Mouse (Mus musculus) layer of hippocampus, postnatal 14 days (tissue): ENCODE measurements around the gene Usp47. TPM values are rescaled to one million over a fixed set of nuclear protein-coding genes. Genes with fewer than 3 reads are reported as not detected.

Experiments
- DNase-seq, 2 experiments: peaks; one replicate each; pipeline ENCODE4 v3.0.0; 2021 to 2022; ENCODE audit warnings: low spot score in 2 of 2, mixed read lengths in 1 of 2
- total RNA-seq, 2 experiments: library from RNA; stranded (reverse); gene quantifications; 2 replicates each; pipeline ENCODE4 v1.2.3; 2021

Gene Usp47
- total RNA-seq, 2 experiments from 2014 or later = 64.3 to 66.0 TPM

DNA sequence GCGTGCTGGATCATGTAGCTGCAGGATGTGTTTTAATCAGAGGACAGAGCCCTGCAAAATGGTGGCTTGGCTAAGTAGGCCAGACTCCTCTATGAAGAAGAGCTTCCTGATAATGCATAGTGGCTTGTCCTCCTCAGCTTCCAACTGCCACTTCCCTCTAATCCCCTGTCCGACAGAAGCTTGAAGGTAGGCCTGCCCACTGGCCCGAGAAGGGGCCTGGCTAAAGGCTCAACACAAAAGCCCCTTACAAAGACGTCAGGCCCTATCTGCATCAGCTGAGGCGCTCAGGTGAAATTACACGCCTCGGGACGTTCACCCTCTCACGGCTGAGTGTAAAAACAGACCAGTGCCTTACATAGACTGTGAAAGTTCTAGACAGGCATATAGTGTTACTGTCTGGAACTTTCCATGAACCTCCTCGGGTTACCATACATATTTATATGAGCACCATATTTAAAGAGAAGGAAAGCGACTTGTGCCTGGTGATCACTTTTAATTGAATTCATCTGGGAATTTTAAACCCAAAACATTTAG lies 121.4 kb downstream of the Usp47 start:
- DNase-seq = no peak

DNA sequence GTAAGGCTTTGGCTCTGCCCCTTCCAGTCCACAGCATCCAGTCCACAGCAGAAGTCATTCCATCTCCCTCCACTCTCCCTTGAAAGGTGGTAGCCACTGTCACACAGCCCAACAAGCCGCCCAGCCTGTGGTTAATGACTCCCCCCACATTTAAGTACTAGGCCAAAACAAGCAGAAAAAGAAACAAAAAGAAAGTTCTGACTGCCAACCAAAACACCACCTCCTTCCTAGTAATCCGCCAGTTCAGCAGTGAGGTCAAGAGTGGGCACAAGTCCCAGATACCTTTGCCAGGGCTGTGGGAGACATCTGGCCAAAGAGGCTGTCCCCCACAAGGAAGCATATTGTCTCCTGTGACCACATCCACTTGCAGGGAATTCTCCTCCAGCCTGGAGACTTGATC lies 124.7 kb downstream of the Usp47 start:
- no peak for DNase-seq

DNA sequence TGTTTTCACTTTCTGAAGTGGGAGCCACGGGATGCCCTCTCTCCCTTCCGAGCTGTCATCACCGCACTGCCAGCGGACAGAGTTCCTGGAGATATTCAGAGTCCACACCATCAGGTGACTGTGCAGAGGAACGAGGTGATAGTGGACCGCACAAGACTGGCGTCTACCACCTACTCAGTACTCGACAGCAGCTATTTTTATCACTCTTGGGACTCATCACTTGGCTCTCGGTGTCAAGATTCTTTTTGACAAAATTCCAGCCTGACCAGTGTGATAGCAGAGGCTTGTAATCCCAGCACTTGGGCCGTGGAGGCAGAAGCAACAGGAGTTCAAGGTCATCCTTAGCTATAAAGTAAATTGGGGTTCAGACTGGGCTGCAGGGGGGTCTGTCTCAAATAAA lies 125.8 kb downstream of the Usp47 start:
- DNase-seq = no peak

DNA sequence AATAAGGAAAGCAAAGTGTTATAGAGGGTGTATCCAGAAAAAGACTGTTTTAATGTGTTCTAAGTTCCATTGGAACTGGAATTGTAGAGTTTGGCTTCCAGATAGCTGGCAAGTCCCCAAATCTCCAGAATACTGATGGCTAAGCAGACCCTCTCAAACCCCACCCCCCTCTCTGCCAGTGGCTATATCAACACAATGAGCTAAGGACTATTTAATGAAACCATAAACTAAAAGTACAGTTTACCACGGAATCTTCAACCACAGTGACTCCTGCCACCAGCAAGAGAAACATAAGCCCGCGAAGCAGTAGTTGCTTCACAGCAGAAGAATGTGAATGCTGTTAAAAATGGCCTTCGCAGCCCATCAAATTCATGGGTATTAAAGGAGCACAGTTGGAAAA lies 131.1 kb downstream of the Usp47 start:
- no peak for DNase-seq

DNA sequence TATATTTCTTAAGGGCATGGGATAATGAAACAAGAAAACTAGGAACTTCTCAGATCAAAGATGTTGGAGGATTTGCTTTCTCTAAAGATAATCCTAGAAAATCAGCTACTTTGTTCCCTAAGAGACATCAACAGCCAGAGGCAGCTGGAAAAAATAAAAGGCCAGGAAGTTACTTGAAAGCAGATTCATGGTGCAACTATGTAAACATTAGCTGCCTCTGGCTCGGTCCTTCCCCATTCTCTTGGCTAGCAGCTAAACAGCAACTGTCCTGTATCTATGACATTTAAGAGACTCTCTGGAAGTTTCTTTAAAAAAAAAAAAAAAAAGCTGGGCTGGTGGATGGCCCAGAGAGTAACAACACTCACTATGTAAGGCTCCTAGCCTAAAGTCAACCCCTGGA lies 131.9 kb downstream of the Usp47 start:
- no peak for DNase-seq

DNA sequence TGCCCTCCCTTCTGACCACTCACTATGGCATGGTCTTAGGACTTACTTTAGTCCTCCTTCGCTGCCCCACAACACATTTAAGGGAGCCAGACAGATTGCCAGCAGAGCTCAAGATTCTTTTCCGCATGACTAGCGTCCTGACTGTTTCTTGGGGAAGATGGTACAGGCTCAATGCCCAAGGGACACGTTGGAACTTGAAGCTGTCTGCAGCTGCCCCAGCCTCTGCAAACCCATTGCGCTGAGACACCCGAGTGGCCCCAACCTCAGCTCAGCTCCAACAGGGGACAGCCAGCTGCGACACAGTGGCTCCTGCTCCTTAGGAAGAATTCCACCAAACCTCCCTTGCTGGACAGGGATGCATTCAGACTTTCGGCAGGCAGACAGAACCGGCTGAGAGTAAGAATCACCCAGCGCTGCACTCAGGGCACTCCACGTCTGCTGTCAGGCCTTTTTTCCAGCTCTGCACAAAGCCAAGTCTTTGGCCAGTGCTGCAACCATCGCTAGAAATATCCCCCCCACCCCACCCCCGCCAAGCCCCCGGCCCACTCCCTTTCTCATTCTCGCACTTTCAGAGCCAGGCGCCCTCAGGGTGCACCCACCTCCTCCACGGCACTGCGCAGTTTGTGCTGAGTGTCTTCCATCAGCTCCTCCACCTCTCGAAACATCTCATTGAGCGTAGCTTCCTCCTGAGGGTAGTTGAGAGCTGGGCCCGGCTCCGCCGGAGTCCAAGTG lies 134.4 kb downstream of the Usp47 start:
- DNase-seq = no peak

DNA sequence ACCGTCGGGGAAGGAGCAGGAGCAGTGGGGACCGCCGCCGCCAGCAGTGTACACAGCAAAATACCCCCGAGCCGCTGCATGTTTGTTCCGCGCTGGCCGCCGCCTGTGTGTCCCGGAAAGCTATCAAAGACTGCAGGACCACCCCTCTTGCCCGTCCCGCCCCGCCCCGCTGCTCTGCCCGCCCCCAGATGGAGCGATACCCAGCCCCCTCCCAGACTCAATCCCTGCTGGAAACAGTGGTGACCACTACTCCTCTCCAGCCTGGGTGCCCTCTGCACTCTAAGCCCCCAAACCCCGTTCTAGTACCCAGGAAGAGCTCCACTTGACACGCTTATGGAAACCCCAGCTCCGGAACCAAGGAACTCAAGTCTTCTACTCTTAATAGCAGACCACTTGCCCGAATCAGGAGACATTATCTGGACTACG lies 135.0 kb downstream of the Usp47 start:
- DNase-seq = no peak

DNA sequence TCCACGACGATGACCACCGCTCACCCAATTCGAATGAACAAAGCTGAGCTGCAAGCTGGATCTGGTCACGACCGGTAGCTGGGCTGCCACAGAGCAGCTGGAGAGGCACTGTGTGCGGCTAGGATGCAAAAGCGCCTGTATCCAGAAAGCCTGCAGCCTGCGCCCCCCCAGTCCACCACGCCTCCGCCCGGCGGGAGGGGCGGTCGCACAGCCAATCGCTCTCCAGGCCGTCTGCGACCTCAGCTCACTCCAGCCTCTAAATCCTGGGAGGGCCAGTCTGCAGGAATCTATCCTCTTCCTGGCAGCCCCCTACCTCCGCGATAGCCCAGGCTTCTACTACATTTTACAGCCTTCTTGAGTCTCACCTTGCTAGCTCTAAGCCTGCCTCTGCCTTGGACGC lies 135.6 kb downstream of the Usp47 start, which contains the start of gene Dkk3:
TSS of gene Dkk3 (minus strand) at position 116 of the 400 bp plus-strand sequence.
- no peak for DNase-seq

DNA sequence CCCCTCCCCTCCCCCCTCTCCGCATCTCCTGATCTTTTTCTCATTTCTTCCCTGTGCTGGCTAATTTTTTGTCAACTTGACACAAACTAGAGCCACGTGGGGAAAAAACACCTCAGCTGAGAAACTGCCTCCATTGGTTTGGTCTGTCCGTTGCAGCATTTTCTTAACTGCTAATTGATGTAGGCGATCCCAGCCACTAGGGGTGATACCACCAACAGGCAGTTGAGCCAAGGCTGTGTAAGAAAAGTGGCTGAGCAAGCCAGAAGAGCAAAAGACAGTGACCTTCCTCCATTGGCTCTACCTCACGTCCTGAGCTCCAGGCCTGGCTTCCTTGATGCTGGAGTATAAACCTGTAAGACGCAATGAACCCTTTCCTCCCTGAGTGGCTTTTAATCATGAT lies 136.5 kb downstream of the Usp47 start:
- DNase-seq = no peak

Other genes starting within 250 kb of the Usp47 start
- gene Galnt18, start 243.5 kb upstream of the Usp47 start, total RNA-seq = 10 to 100 TPM; 64.1 to 69.5 TPM
- 100 to 1,000 TPM; 162 to 171 TPM for gene Dkk3, start 135.6 kb downstream of the Usp47 start, total RNA-seq
- gene Mical2, start 202.4 kb downstream of the Usp47 start, total RNA-seq = 100 to 1,000 TPM; 573 to 577 TPM